Mouse (Mus musculus) bone marrow macrophage, adult 2 months (primary cell): Measurements from ENCODE around the gene Arl13a. TPM values are rescaled to one million over a fixed set of nuclear protein-coding genes. Genes with fewer than 3 reads are reported as not detected.
A peak's percentile ranks its signal among the peaks of the same experiment; 100 is the strongest.
"Not testable (repeated sequence)": the region's sequence is repeated elsewhere in the genome, so short reads cannot be mapped to it uniquely, and the experiment has no call there.

Experiments
- H3K27ac ChIP-seq: 2 replicates; pipeline ENCODE4 v1.5.1; 2012; ENCODE audit warnings: low read depth, low read length; ENCODE audit not compliant: insufficient read depth
- H3K4me1 ChIP-seq: 2 replicates; pipeline ENCODE4 v1.6.1; 2012; ENCODE audit warnings: low read length; ENCODE audit not compliant: control insufficient read depth, insufficient read depth
- H3K4me3 ChIP-seq: 2 replicates; pipeline ENCODE4 v1.5.1; 2012; ENCODE audit warnings: mild to moderate bottlenecking, low read length, moderate library complexity; ENCODE audit not compliant: insufficient read depth
- CTCF ChIP-seq: IDR thresholded peaks from 2 replicates; pipeline ENCODE4 v1.5.1; 2012; ENCODE audit warnings: low read depth, mild to moderate bottlenecking, low read length, moderate library complexity
- POLR2A ChIP-seq: IDR thresholded peaks from 2 replicates; pipeline ENCODE4 v1.6.1; 2012; ENCODE audit warnings: mild to moderate bottlenecking, low read depth, low read length, borderline replicate concordance
- polyA plus RNA-seq: library from polyadenylated mRNA; stranded (reverse); fragments of >200 nt; gene quantifications from 2 replicates; pipeline ENCODE4 v1.2.4, GENCODE M21; 2012; ENCODE audit not compliant: missing spikeins, insufficient read depth, insufficient read length

Arl13a gene
- polyA plus RNA-seq = not detected in 2 replicates

GRCm38 (mm10) chrX:134187201-134187600 is at the start of gene Arl13a:
Arl13a (plus strand) TSS chrX:134187501.
- not testable (repeated sequence) for H3K4me1 ChIP-seq, H3K27ac ChIP-seq, H3K4me3 ChIP-seq

GRCm38 (mm10) chrX:134140024-134140423 is 47.3 kb upstream of the Arl13a start:
- TF ChIP-seq POLR2A = no peak
- no peak for TF ChIP-seq CTCF
- Histone ChIP-seq H3K27ac (no peak overlapping the region), H3K4me3 (no peak overlapping the region), H3K4me1 (peaks cover 12% of the 10 kb centered on the region)

GRCm38 (mm10) chrX:134141551-134141950 is 45.8 kb upstream of the Arl13a start:
- Histone ChIP-seq H3K4me3 (no peak overlapping the region), H3K27ac (no peak overlapping the region), H3K4me1 (peaks cover 12% of the 10 kb centered on the region)
- TF ChIP-seq CTCF = no peak
- TF ChIP-seq POLR2A = no peak

GRCm38 (mm10) chrX:134141986-134142385 is 45.3 kb upstream of the Arl13a start:
- TF ChIP-seq POLR2A (no peak), CTCF (no peak)
- H3K4me1 ChIP-seq = peaks cover 12% of the 10 kb centered on the region
- H3K27ac ChIP-seq = no peak overlapping the region
- no peak overlapping the region for H3K4me3 ChIP-seq

- peaks cover 5% of the 10 kb centered on the region; the same call in 1 of the 2 replicates for H3K4me1 ChIP-seq
- H3K27ac ChIP-seq = no peak overlapping the region
- no peak overlapping the region for H3K4me3 ChIP-seq
- TF ChIP-seq POLR2A = no peak
- TF ChIP-seq CTCF = no peak
Observed at GRCm38 (mm10) chrX:134158151-134158550, 29.1 kb upstream of the Arl13a start.

- no peak overlapping the region for H3K27ac ChIP-seq
- TF ChIP-seq POLR2A (no peak), CTCF (no peak)
- no peak overlapping the region for H3K4me3 ChIP-seq
- H3K4me1 ChIP-seq = peaks cover 5% of the 10 kb centered on the region; the same call in 1 of the 2 replicates
Observed at GRCm38 (mm10) chrX:134160442-134160841, 26.9 kb upstream of the Arl13a start.

- no peak within 1 kb of the TSS for H3K4me3 ChIP-seq
- peaks cover 5% of the 10 kb centered on the region; the same call in 1 of the 2 replicates for H3K4me1 ChIP-seq
- TF ChIP-seq POLR2A (no peak), CTCF (no peak)
- H3K27ac ChIP-seq = no peak within 1 kb of the TSS
Observed at GRCm38 (mm10) chrX:134162043-134162720, 25.1 kb upstream of the Arl13a start, which contains the start of gene Xkrx. Xkrx (minus strand) TSS chrX:134162076.

- TF ChIP-seq POLR2A (no peak), CTCF (no peak)
- Histone ChIP-seq H3K4me1 (peaks cover 5% of the 10 kb centered on the region; the same call in 1 of the 2 replicates), H3K27ac (no peak overlapping the region), H3K4me3 (no peak overlapping the region)
Observed at GRCm38 (mm10) chrX:134162826-134163225, 24.5 kb upstream of the Arl13a start.

- H3K27ac ChIP-seq = no peak overlapping the region
Observed at GRCm38 (mm10) chrX:134163484-134163883, 23.8 kb upstream of the Arl13a start.

GRCm38 (mm10) chrX:134170584-134170983 is 16.7 kb upstream of the Arl13a start:
- no peak for TF ChIP-seq POLR2A
- TF ChIP-seq CTCF = no peak

More at GRCm38 (mm10) chrX:134163484-134163883, 23.8 kb upstream of the Arl13a start:
- 0 out of 2 replicates have a peak overlapping the region, but pooled peaks have one; percentile 2 for H3K4me3 ChIP-seq
- peaks cover 5% of the 10 kb centered on the region; the same call in 1 of the 2 replicates for H3K4me1 ChIP-seq
- TF ChIP-seq CTCF (no peak), POLR2A (no peak)

More at GRCm38 (mm10) chrX:134170584-134170983, 16.7 kb upstream of the Arl13a start:
- H3K27ac ChIP-seq = no peak overlapping the region
- H3K4me1 ChIP-seq = no peaks in the 10 kb centered on the region
- H3K4me3 ChIP-seq = no peak overlapping the region
